Mouse (Mus musculus) MEL-GATA-1-ER (cell line): Measurements from ENCODE around the gene Hyou1.
"Not testable (repeated sequence)": the region's sequence is repeated elsewhere in the genome, so short reads cannot be mapped to it uniquely, and the experiment has no call there.

ENCODE experiments used
- DNase-seq: peaks from one replicate; pipeline ENCODE4 v3.0.0-alpha.2; 2012; ENCODE audit warnings: low read depth; ENCODE audit errors: extremely low read depth

Hyou1 gene

DNA sequence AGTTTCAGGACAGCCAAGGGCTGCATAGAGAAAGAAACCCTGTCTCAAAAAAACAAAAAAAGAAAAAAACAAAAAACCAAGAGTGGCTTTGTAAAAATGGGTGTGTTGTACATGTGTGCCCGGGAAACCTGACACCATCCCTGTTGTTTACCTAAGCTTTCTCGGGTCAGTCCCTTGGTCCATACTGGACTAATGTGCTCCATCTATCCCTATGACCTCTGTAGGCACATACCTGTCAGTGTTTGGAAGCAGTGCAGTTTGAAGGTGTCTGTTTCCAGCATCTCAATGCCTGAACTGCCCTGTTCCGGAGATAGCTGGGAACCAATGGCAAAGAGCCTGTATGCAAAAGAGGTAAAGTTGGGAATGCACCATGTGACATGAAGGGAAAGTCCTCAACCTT lies 25.7 kb downstream of the Hyou1 start:
- no peak for DNase-seq

DNA sequence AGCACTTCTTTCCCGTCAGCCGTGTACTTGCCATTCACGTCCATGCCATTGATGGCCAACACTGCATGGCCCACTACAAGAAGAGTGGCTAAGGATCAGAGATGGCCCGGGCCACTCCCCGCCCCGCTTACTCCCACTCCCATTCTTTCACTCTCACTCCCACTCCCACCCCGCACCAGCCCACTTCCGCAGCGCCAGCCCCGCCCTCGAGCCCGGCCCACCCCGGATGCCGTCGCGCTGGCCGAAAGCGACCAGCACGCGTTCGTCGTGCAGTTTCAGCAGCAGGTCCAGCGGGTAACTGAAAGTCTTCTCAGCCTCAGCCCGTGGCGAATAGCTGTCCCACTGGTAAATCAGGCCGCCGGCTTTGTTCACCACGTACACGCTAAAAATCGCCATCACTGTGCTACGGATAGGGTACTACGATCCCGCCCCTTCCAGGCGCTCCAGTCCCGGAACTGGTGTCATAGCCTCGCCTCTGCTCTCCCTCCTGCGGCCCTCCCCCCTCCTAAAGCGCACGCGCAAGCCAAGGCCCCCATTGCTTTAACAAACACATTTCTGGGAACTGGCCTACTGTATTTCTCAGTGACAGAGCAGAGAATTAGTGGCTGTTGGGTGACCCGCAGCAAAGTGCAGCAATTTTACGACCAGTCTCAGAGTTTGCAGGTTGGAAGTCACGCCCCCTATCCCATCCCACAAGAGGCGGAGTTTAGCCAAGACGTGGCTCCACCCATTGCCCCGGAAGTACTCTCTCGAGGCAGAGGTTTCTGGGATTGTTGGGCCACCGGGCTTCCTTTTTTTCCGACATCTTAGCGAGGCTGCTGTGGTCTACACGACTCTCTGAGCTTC lies 27.8 kb downstream of the Hyou1 start, which contains the start of the genes Rps25 and Trappc4:
TSS of gene Rps25 (plus strand) at position 234 of the 846 bp plus-strand sequence.
TSS of gene Trappc4 (minus strand) at position 695 of the 846 bp plus-strand sequence.
- DNase-seq = peak; percentile 81

DNA sequence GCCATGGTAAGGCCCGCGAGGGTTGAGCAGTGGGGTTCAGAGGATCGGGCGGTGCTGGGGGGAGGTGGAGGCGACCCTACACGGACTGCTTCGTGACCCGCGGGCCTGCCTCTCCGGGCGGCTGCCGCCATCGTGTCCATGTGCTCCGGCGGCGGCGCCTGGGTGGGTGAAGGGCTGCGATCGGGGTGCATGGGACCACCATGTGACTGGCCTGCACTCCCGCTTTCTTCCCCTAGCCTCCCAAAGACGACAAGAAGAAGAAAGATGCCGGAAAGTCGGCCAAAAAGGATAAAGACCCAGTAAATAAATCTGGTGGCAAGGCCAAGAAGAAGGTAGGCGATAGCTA lies 28.4 kb downstream of the Hyou1 start:
- DNase-seq = no peak

GRCm38 (mm10) chr9:44408693-44409092 lies 29.4 kb downstream of the Hyou1 start:
- not testable (repeated sequence) for DNase-seq

GRCm38 (mm10) chr9:44410647-44411336 lies 31.5 kb downstream of the Hyou1 start:
- DNase-seq = no peak

DNA sequence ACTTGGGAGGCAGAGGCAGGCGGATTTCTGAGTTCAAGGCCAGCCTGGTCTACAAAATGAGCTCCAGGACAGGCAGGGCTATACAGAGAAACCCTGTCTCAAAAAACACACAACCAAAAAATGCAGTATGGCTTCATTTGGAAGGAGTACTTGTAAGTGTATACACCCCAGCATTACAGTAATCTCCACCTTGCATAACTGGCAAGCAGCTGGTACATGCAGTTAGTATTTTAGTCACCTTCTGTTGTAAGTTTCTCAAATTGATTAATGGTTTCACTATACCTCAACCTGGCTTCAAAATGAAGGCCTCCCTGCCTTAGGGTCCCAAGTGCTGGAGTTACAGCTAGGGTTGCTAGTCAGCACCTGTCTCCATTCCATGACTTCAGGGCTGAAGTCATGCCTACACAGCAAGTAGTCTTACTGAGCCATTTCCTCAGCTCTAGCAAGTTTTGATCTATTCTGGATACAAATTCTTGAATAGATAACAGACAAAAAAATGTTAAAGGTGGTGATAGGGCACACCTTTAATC lies 32.4 kb downstream of the Hyou1 start:
- no peak for DNase-seq

- no peak for DNase-seq
Measured at GRCm38 (mm10) chr9:44412306-44412705, 33.0 kb downstream of the Hyou1 start.

DNA sequence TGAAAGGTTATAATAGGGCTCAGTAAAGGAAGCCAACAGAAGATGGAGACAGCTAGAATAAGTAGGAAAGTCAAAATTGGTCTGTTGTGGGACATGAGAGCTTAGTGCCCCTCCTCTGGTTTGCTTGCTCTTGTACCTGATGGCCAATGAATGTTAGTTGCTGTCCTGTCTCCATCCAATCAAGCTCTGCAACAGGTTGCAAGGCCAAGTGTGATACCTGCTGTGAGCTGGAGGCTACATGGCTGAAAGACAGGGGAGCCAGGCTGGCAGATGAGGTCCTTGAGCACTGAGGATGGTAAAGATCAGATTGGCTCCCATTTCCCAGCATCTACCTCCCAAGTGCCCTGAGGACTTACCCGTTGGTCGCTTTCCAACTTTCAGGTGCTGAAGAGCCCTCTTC lies 33.5 kb downstream of the Hyou1 start:
- no peak for DNase-seq

DNA sequence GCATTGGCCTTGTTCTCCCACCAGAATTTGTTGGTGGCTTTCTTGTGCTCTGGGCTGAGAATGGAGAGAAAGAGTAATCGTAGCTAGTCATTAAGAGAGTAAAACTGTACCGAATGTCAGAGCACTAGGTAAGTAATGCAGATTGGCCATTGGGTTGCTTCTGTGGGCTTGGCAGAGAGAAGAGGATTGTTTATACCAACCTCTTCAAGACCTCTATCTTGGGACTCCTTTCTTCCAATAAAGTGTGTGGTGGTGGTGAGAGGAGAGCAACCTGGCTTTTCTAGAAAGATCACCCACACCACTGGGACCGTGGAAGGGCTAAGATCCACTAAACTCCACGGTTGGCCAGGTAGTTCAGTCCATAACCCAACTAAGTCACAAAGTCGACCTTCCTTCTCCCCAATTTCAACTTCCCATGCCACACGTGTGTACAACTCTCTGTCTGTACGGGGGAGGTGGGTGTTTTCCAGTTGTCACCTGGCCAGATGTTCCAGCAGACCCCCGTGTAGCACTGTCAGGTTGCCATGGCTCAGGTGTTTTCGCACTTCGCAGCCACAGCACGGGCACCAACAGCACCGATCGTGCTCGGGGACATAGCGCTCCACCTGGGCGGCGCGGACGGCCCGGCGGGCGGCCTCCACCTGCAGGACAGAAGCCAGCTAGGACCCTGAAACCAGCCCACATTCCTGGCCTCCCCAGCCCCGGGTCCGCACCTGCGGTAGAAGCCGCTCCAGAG lies 38.0 kb downstream of the Hyou1 start:
- DNase-seq = no peak

DNA sequence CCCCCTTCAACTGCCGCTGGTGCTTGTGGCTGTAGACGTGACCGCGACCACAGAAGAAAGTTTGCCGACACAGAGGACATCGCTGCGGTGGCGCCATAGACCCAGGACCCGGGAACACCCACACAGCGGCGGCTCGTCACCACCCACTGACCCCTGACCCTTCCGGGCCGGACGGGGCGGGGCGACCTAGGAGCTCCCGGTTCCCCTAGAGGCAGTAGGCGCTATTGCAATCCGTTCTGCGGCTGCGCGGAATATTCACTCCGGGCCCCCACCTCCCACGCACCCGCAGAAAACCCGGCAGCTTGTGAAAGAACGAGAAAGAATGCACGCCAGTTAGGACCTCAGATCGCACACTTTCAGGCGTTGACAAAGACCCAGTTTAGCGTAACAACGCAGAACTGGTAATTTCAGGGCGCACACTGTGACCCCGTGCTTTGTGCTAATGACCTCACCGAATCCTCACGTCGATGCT lies 38.6 kb downstream of the Hyou1 start:
- no peak for DNase-seq

GRCm38 (mm10) chr9:44418519-44419385 lies 39.5 kb downstream of the Hyou1 start, which contains the start of gene Ccdc84:
Gene Ccdc84 (minus strand): TSS chr9:44418569.
- no peak for DNase-seq

- not testable (repeated sequence) for DNase-seq
Measured at GRCm38 (mm10) chr9:44419730-44420129, 40.4 kb downstream of the Hyou1 start.

- DNase-seq = peak; percentile 88
Measured at GRCm38 (mm10) chr9:44420280-44420898, 41.1 kb downstream of the Hyou1 start.

DNA sequence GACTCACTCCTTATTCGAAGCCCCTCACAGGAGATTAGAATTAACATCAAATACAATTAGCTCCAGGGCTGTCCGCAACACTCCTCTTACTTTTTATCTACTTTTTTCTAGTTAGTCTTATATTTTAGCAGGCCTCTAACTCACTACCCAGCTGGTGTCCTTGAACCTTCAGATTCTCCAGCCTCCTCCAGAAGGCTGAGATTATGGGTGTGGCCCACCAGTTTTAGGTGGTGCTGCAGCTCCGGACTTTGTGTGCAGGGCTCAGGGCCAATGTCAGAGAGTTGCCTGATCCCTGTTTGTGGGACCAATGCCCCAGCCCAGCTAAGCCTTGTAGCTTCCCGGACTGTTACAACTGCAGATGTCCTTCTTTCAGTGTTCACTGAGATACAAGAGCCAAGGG lies 44.3 kb downstream of the Hyou1 start:
- no peak for DNase-seq

DNA sequence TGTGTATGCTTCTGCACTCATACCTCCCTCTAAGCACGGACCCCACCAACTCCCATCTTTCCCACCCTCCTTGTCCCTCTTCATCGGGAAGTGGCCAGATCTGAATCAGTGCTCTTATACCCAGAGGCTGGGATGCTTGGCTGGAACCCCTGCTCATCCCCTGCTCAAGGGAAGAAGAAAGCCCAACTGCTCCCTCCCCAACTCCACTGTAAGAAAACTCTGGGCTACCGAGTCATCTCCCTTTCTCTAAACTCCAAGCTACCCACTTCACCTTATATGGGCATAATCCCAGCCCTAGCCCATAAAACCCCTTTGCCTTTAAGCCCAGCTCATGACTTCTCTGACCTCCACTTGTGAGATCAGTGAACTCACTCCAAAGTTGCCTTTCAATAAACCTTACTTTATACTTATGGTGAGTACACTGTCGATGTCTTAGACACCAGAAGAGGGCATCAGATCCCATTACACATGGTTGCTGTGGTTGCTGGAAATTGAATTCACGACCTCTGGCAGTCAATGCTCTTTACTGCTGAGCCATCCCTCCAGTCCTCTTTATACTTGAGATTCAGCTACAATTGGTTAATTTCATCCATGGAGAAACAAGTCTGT lies 53.4 kb downstream of the Hyou1 start:
- DNase-seq = no peak

DNA sequence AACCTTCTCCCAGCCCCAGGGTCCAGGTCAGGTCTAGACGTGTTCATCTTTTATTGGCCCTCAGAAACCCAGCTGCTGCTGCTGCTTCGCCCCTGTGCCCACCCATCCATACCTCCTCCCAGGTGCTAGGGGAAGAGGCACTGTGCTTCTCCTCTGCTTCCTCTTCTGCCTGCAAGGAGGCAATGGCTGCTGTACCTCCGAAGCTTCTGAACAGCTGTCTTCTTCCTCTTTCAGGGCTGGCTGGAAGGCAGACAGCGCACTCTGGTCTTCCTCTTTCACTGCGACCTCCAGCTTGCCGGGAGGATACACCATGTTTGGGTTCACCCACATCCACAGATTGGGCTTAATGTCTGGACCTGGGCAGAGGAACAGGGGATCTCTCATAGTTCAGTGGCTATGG lies 56.5 kb downstream of the Hyou1 start:
- peak; percentile 68 for DNase-seq

GRCm38 (mm10) chr9:44440961-44441360 lies 61.7 kb downstream of the Hyou1 start, which contains the start of gene Foxr1:
Gene Foxr1 (minus strand): TSS chr9:44441136.
- DNase-seq = no peak
